Mouse (Mus musculus) lung, embryonic 15.5 days (tissue): ENCODE results near the gene Mroh3. TPM values are rescaled to one million over a fixed set of nuclear protein-coding genes. Genes with fewer than 3 reads are reported as not detected.
A peak's percentile ranks its signal among the peaks of the same experiment; 100 is the strongest.

Experiments
- ATAC-seq: fragments of 200-750 bp; cut with Nextera tagmentation; 2 replicates; pipeline ENCODE4 v1.8.0; 2017; ENCODE audit warnings: moderate number of reproducible peaks, borderline replicate concordance; ENCODE audit not compliant: low FRiP score, low TSS enrichment; ENCODE audit errors: extremely low read depth
- H3K27ac ChIP-seq: fragments of 300-500 bp; sonication (generic); 2 replicates; pipeline ENCODE4 v1.5.1; 2015; ENCODE audit warnings: moderate library complexity, mild to moderate bottlenecking, inconsistent platforms
- H3K27me3 ChIP-seq: fragments of 300-500 bp; sonication (generic); 2 replicates; pipeline ENCODE4 v1.6.1; 2015; ENCODE audit warnings: inconsistent platforms
- H3K36me3 ChIP-seq: fragments of 300-500 bp; sonication (generic); 2 replicates; pipeline ENCODE4 v1.6.1; 2015; ENCODE audit warnings: inconsistent platforms
- H3K4me1 ChIP-seq: fragments of 300-500 bp; sonication (generic); 2 replicates; pipeline ENCODE4 v1.6.1; 2015; ENCODE audit warnings: inconsistent platforms
- H3K4me2 ChIP-seq: fragments of 300-500 bp; sonication (generic); 2 replicates; pipeline ENCODE4 v1.6.1; 2015; ENCODE audit warnings: inconsistent platforms, mild to moderate bottlenecking, moderate library complexity
- H3K4me3 ChIP-seq: fragments of 300-500 bp; sonication (generic); 2 replicates; pipeline ENCODE4 v1.5.1; 2015; ENCODE audit warnings: mild to moderate bottlenecking, inconsistent platforms
- H3K9ac ChIP-seq: fragments of 300-500 bp; sonication (generic); 2 replicates; pipeline ENCODE4 v1.6.1; 2015; ENCODE audit warnings: inconsistent platforms
- H3K9me3 ChIP-seq: fragments of 300-500 bp; sonication (generic); 2 replicates; pipeline ENCODE4 v1.6.1; 2016; ENCODE audit warnings: inconsistent platforms
- WGBS: fragments of 180-500 bp; shearing (Covaris S2); methylation state at CpG from one replicate; pipeline ENCODE4 v1.1.7; 2015; 5-methylcytosine and 5-hydroxymethylcytosine counted together
- polyA plus RNA-seq: library from polyadenylated mRNA; unstranded; fragments of >200 nt; fragmentation: Nextera tagmentation; extraction: Ambion mirVana; gene quantifications from 2 replicates; pipeline ENCODE4 v1.2.1, GENCODE M21; 2015

Gene Mroh3
- polyA plus RNA-seq, 1 experiment from 2014 or later = 0.17 TPM

GRCm38 (mm10) chr1:136226626-136227025 lies 14.0 kb upstream of the Mroh3 start:
- Histone ChIP-seq H3K27me3 (no peaks in the 10 kb centered on the region), H3K9ac (no peak overlapping the region), H3K4me1 (peaks cover 45% of the 10 kb centered on the region), H3K36me3 (peaks cover 13% of the 10 kb centered on the region; the same call in 1 of the 2 replicates), H3K9me3 (no peaks in the 10 kb centered on the region), H3K4me3 (no peak overlapping the region), H3K27ac (no peak overlapping the region), H3K4me2 (no peak overlapping the region)
- ATAC-seq = no peak
- 81% methylated on average over 8 of the region's 8 CpGs for WGBS

- no peak for ATAC-seq
- H3K27me3 ChIP-seq = no peaks in the 10 kb centered on the region
- peaks cover 13% of the 10 kb centered on the region; the same call in 1 of the 2 replicates for H3K36me3 ChIP-seq
- H3K9me3 ChIP-seq = no peaks in the 10 kb centered on the region
- H3K9ac ChIP-seq = no peak overlapping the region
- H3K27ac ChIP-seq = no peak overlapping the region
- H3K4me3 ChIP-seq = no peak overlapping the region
- WGBS = 95% methylated on average over 8 of the region's 8 CpGs
- no peak overlapping the region for H3K4me2 ChIP-seq
- H3K4me1 ChIP-seq = peaks cover 45% of the 10 kb centered on the region
These were observed 13.2 kb upstream of the Mroh3 start for GRCm38 (mm10) chr1:136225846-136226245.

GRCm38 (mm10) chr1:136223758-136224342 lies 11.2 kb upstream of the Mroh3 start:
- Histone ChIP-seq H3K4me3 (no peak overlapping the region), H3K36me3 (peaks cover 17% of the 10 kb centered on the region; the same call in 1 of the 2 replicates), H3K4me2 (no peak overlapping the region), H3K27me3 (no peaks in the 10 kb centered on the region), H3K9me3 (no peaks in the 10 kb centered on the region), H3K9ac (no peak overlapping the region), H3K4me1 (peaks cover 37% of the 10 kb centered on the region), H3K27ac (no peak overlapping the region)
- no peak for ATAC-seq
- 85% methylated on average over 10 of the region's 10 CpGs for WGBS

DNA sequence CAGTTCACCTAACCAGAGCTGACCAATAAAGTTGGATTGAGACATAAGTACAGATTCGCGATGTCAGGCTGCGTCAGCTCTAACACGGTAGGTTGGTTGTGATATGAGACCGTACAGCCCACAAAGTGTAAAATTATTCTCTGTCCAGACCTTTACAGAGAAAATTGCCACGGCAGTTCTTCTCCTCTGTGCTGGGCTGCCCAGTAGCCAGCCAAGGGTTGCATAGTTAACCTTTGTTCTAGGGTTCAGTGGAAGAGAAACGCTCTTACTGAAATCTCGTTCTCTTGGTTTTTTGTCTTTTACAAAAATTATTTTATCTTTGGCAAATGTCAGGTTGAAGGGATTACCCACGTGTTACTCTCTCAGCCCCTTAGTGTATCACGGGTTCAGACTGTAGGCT lies 9.8 kb upstream of the Mroh3 start:
- H3K9ac ChIP-seq = no peak overlapping the region
- WGBS = 67% methylated on average over 10 of the region's 10 CpGs
- H3K27me3 ChIP-seq = no peaks in the 10 kb centered on the region
- no peak overlapping the region for H3K27ac ChIP-seq
- H3K4me3 ChIP-seq = no peak overlapping the region
- H3K36me3 ChIP-seq = peaks cover 31% of the 10 kb centered on the region
- H3K9me3 ChIP-seq = no peaks in the 10 kb centered on the region
- H3K4me2 ChIP-seq = no peak overlapping the region
- no peak for ATAC-seq
- H3K4me1 ChIP-seq = peaks cover 23% of the 10 kb centered on the region

DNA sequence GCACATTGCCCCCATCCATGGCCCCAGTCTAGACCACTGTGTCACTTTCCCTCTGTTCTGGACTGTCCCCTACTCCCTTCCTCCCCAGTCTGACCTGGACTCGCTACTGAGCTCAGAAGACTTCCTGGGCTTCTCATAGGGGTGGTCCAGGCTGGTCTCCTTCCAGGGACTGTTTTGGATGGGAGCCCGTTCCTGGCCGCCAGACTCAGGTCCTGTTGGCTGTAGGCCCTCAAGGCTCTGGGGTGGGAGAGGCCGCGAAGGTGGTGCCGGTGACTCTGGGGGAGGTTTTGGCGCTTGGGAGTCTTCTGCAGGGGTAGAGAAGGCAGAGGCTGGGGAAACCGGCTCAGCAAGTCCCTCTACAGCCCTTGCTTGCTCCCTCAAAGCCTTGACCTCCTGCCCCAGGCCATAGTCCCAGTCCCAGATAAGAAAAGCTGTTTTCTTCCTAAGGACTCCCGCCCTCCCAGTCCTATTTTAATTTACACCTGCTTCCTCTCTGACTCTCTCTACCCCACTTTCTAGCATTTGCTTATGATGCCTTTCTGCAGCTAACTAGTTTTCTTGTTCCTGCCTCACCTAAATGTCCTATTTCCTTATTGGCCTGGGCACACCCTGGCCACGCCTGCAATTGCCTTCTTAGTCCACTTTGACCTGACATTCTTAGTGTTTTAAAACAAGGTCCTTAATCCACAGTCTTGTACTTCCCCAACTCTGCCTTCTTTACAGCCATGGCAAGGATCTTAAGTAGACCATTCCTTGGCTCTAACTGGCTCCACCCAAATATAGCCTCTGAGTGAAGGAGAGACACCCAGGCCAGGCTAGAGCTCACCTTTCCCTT lies 7.6 kb upstream of the Mroh3 start:
- H3K36me3 ChIP-seq = peaks cover 43% of the 10 kb centered on the region
- no peaks in the 10 kb centered on the region for H3K27me3 ChIP-seq
- no peak overlapping the region for H3K4me2 ChIP-seq
- peak overlapping the region; percentile 16; the same call in 1 of the 2 replicates for H3K9ac ChIP-seq
- ATAC-seq = peak; percentile 64
- H3K4me3 ChIP-seq = no peak overlapping the region
- H3K27ac ChIP-seq = peak overlapping the region; percentile 74
- no peaks in the 10 kb centered on the region for H3K9me3 ChIP-seq
- 45% methylated on average over 10 of the region's 10 CpGs for WGBS
- peaks cover 19% of the 10 kb centered on the region for H3K4me1 ChIP-seq

DNA sequence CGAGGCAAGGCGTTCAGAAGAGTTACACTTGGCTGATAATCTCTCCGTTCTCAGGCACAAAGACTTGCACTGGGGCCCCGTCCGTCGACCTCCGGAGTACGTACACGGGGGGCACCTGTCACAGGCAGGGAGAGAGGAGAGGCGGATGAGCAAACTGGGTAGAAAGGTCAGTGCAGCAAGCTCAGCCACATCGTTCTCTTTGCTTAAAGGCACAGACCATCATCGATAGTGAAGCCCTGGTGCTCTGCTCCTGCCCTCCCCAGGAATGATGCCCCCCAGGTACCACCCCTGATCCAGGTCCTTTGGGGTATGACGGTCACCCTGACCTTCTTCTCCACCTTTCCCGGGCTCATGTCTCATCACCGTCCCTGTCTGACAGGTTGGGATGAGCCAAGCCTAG lies 1.7 kb upstream of the Mroh3 start:
- H3K4me2 ChIP-seq = no peak overlapping the region
- ATAC-seq = no peak
- H3K27me3 ChIP-seq = no peaks in the 10 kb centered on the region
- H3K9me3 ChIP-seq = no peaks in the 10 kb centered on the region
- peaks cover 30% of the 10 kb centered on the region for H3K36me3 ChIP-seq
- H3K9ac ChIP-seq = no peak overlapping the region
- no peaks in the 10 kb centered on the region for H3K4me1 ChIP-seq
- 71% methylated on average over 15 of the region's 15 CpGs for WGBS
- H3K27ac ChIP-seq = no peak overlapping the region
- no peak overlapping the region for H3K4me3 ChIP-seq

GRCm38 (mm10) chr1:136190033-136190432 lies 22.6 kb downstream of the Mroh3 start:
- H3K36me3 ChIP-seq = no peaks in the 10 kb centered on the region
- ATAC-seq = no peak
- 90% methylated on average over 5 of the region's 5 CpGs for WGBS
- no peak overlapping the region for H3K4me2 ChIP-seq
- no peaks in the 10 kb centered on the region for H3K27me3 ChIP-seq
- no peak overlapping the region for H3K27ac ChIP-seq
- no peaks in the 10 kb centered on the region for H3K9me3 ChIP-seq
- no peaks in the 10 kb centered on the region for H3K4me1 ChIP-seq
- H3K9ac ChIP-seq = no peak overlapping the region
- no peak overlapping the region for H3K4me3 ChIP-seq

GRCm38 (mm10) chr1:136179511-136180001 lies 33.1 kb downstream of the Mroh3 start:
- no peak for ATAC-seq
- H3K27me3 ChIP-seq = no peaks in the 10 kb centered on the region
- 42% methylated on average over 2 of the region's 2 CpGs for WGBS

DNA sequence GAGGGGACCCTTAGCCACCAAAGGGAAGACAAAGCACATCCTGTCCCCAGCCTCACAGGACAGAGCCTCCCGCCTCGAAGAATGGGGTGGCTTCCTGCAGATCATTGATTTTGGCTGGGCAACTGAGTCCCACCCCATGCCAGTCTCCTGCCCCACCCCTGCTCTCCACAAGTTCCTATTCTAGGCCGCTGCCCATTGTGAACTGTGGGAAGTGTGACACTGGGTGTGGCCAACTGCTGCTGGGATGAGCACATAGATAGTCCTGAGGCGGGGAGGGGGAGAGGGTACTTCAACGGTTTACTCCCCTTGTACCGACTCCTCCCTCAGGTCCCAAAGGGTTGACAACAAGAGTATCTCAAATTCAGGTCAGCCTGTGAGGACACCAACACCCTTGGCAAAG lies 33.9 kb downstream of the Mroh3 start:
- ATAC-seq = no peak
- no peak overlapping the region for H3K27ac ChIP-seq
- H3K4me1 ChIP-seq = peaks cover 14% of the 10 kb centered on the region
- no peaks in the 10 kb centered on the region for H3K9me3 ChIP-seq
- peaks cover 4% of the 10 kb centered on the region; the same call in 1 of the 2 replicates for H3K36me3 ChIP-seq
- H3K9ac ChIP-seq = no peak overlapping the region
- H3K4me2 ChIP-seq = no peak overlapping the region
- 44% methylated on average over 6 of the region's 6 CpGs for WGBS
- no peaks in the 10 kb centered on the region for H3K27me3 ChIP-seq
- H3K4me3 ChIP-seq = no peak overlapping the region

More at GRCm38 (mm10) chr1:136179511-136180001, 33.1 kb downstream of the Mroh3 start:
- no peaks in the 10 kb centered on the region for H3K9me3 ChIP-seq
- H3K27ac ChIP-seq = no peak overlapping the region
- H3K9ac ChIP-seq = no peak overlapping the region
- peaks cover 6% of the 10 kb centered on the region for H3K4me1 ChIP-seq
- H3K4me3 ChIP-seq = no peak overlapping the region
- H3K4me2 ChIP-seq = no peak overlapping the region
- H3K36me3 ChIP-seq = peaks cover 4% of the 10 kb centered on the region; the same call in 1 of the 2 replicates

DNA sequence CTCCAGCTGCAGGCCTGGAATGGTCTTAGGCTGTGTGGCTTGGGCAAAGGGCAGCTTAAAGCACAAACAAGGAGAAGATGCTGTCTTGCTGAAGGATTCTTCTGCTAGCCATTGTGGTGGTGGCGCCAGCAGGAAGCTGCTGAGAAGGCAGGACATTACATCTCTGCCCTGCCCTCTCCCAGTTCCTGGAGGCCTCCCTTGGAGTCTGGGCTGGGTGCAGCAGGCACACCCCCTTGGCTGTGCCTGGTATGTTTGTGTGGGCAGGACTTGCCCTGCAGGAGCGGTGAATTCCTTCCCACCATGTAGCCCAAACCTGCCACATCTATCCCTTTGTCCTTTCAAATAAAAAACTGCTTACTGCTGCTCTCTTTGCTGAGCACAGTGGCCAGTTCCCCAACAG lies 35.5 kb downstream of the Mroh3 start:
- 71% methylated on average over 2 of the region's 2 CpGs for WGBS
- no peak overlapping the region for H3K4me2 ChIP-seq
- no peak for ATAC-seq
- H3K36me3 ChIP-seq = peaks cover 4% of the 10 kb centered on the region; the same call in 1 of the 2 replicates
- H3K27ac ChIP-seq = no peak overlapping the region
- no peaks in the 10 kb centered on the region for H3K27me3 ChIP-seq
- peaks cover 14% of the 10 kb centered on the region for H3K4me1 ChIP-seq
- H3K9me3 ChIP-seq = no peaks in the 10 kb centered on the region
- H3K9ac ChIP-seq = no peak overlapping the region
- no peak overlapping the region for H3K4me3 ChIP-seq

GRCm38 (mm10) chr1:136175183-136175582 lies 37.4 kb downstream of the Mroh3 start:
- no peak for ATAC-seq
- Histone ChIP-seq H3K4me3 (no peak overlapping the region), H3K4me1 (peaks cover 14% of the 10 kb centered on the region), H3K9me3 (no peaks in the 10 kb centered on the region), H3K9ac (no peak overlapping the region), H3K27me3 (no peaks in the 10 kb centered on the region), H3K36me3 (peaks cover 6% of the 10 kb centered on the region; the same call in 1 of the 2 replicates), H3K27ac (no peak overlapping the region), H3K4me2 (no peak overlapping the region)
- 38% methylated on average over 6 of the region's 6 CpGs for WGBS

GRCm38 (mm10) chr1:136174101-136174606 lies 38.5 kb downstream of the Mroh3 start:
- Histone ChIP-seq H3K4me3 (no peak overlapping the region), H3K27me3 (no peaks in the 10 kb centered on the region), H3K4me1 (peaks cover 14% of the 10 kb centered on the region), H3K36me3 (peaks cover 6% of the 10 kb centered on the region; the same call in 1 of the 2 replicates), H3K9me3 (no peaks in the 10 kb centered on the region), H3K27ac (no peak overlapping the region), H3K4me2 (peak overlapping the region; percentile 34), H3K9ac (no peak overlapping the region)
- WGBS = 30% methylated on average over 13 of the region's 13 CpGs
- ATAC-seq = 0 out of 2 replicates have a peak, but pooled peaks have one; percentile 4
